Mouse (Mus musculus): ENCODE measurements around the gene Gm40193.

- TF ChIP-seq GATA1 (IDR thresholded peaks at IDR 0.05; ENCODE audit: borderline replicate concordance, low read length) (no peak), FLI1 (IDR thresholded peaks at IDR 0.05; ENCODE audit: low read length) (no peak)
Observed at GRCm38 (mm10) chr11:70553940-70554339, 21.2 kb upstream of the Gm40193 start.
